Comparison of ENCODE assay signal across 7 mouse cellular contexts in the genomic region with DNA sequence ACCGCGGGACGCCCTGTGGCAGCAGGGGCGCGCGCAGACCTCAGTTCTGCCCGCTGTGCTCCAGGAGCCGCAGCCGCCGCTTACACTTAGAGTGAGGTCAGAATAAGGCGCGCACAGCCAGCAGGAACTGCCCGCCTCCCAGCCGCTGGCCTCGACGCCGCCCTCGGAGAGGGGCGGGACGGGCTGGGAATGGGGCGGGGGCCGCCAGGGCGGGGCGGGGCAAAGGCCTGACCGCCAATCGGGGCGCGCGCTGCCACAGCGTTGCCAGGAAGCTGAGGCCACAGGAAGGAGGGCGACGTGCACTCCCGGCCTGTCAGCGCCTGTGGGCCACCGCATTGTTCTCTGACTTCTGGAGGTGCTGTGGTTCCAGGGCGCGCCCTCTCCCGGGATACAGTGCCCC.
A peak's percentile ranks its signal among the peaks of the same experiment; 100 is the strongest.
DNase-seq lines count a peak whose midpoint lies in the region; ATAC-seq lines count a peak whose summit lies in the region.

No protein-coding gene starts in this region.

- no peaks in the 10 kb centered on the region for H3K4me1 ChIP-seq in embryonic facial prominence, embryonic 14.5 days (ENCODE audit: control insufficient read depth, insufficient read depth, low read length)
- H3K4me1 ChIP-seq in heart, embryonic 13.5 days = no peaks in the 10 kb centered on the region
- H3K4me1 ChIP-seq in neural tube, embryonic 15.5 days = no peaks in the 10 kb centered on the region

- H3K27ac ChIP-seq in embryonic facial prominence, embryonic 14.5 days (replicated peaks; ENCODE audit: low read depth, low read length) = no peak overlapping the region
- 0 out of 2 replicates have a peak overlapping the region, but pooled peaks have one; percentile 32 for H3K27ac ChIP-seq in heart, embryonic 13.5 days (replicated peaks)
- no peak overlapping the region for H3K27ac ChIP-seq in neural tube, embryonic 15.5 days (replicated peaks)

- ATAC-seq in embryonic facial prominence, embryonic 14.5 days (ENCODE audit: low read depth) = peak; percentile 79
- peak; percentile 70; the same call in 1 of the 2 replicates for ATAC-seq in heart, embryonic 13.5 days (ENCODE audit: extremely low read depth, insufficient number of reproducible peaks, low FRiP score, low TSS enrichment)
- peak; percentile 85 for ATAC-seq in neural tube, embryonic 15.5 days (ENCODE audit: low FRiP score)

- H3K4me3 ChIP-seq in embryonic facial prominence, embryonic 14.5 days (ENCODE audit: low read depth, low read length) = peak overlapping the region; percentile 30
- H3K4me3 ChIP-seq in heart, embryonic 13.5 days = peak overlapping the region; percentile 55
- peak overlapping the region; percentile 36 for H3K4me3 ChIP-seq in neural tube, embryonic 15.5 days (replicated peaks)

- H3K9me3 ChIP-seq in embryonic facial prominence, embryonic 14.5 days (ENCODE audit: control insufficient read depth, low read length) = peaks cover 11% of the 10 kb centered on the region; the same call in 1 of the 2 replicates
- peaks cover 24% of the 10 kb centered on the region for H3K9me3 ChIP-seq in heart, embryonic 13.5 days
- peaks cover 19% of the 10 kb centered on the region for H3K9me3 ChIP-seq in neural tube, embryonic 15.5 days (replicated peaks)

- no peaks in the 10 kb centered on the region for H3K36me3 ChIP-seq in embryonic facial prominence, embryonic 14.5 days (ENCODE audit: control insufficient read depth, insufficient read depth, low read length)
- no peaks in the 10 kb centered on the region for H3K36me3 ChIP-seq in heart, embryonic 13.5 days
- no peaks in the 10 kb centered on the region for H3K36me3 ChIP-seq in neural tube, embryonic 15.5 days

- H3K4me2 ChIP-seq in embryonic facial prominence, embryonic 14.5 days (ENCODE audit: low read depth, low read length) = 0 out of 2 replicates have a peak overlapping the region, but pooled peaks have one; percentile 28
- H3K4me2 ChIP-seq in heart, embryonic 13.5 days = peak overlapping the region; percentile 62
- H3K4me2 ChIP-seq in neural tube, embryonic 15.5 days = peak overlapping the region; percentile 41

- WGBS in embryonic facial prominence, embryonic 14.5 days = 21% methylated on average over 15 of the region's 38 CpGs
- 4% methylated on average over 34 of the region's 38 CpGs for WGBS in heart, embryonic 13.5 days
- 13% methylated on average over 38 of the region's 38 CpGs for WGBS in neural tube, embryonic 15.5 days

- H3K27me3 ChIP-seq in embryonic facial prominence, embryonic 14.5 days (replicated peaks; ENCODE audit: control insufficient read depth, insufficient read depth, low read length) = no peaks in the 10 kb centered on the region
- H3K27me3 ChIP-seq in heart, embryonic 13.5 days (replicated peaks) = peaks cover 12% of the 10 kb centered on the region
- H3K27me3 ChIP-seq in neural tube, embryonic 15.5 days (replicated peaks) = no peaks in the 10 kb centered on the region

- peak overlapping the region; percentile 30; the same call in 1 of the 2 replicates for H3K9ac ChIP-seq in embryonic facial prominence, embryonic 14.5 days (ENCODE audit: low read depth, low read length)
- H3K9ac ChIP-seq in heart, embryonic 13.5 days = peak overlapping the region; percentile 72
- no peak overlapping the region for H3K9ac ChIP-seq in neural tube, embryonic 15.5 days (replicated peaks)

- DNase-seq in adrenal gland, adult 8-10 months = peak; percentile 55
- peak; percentile 29 for DNase-seq in embryonic facial prominence, embryonic 14.5 days (ENCODE audit: low spot score)
- peak; percentile 53 for DNase-seq in kidney, adult 9 months
- DNase-seq in lung, adult 18-20 months = peak; percentile 65 to 72
- peak; percentile 43 to 80 for DNase-seq in urinary bladder, postnatal 36 days (ENCODE audit: low spot score in 2 of 2)
